Mouse (Mus musculus) gastrocnemius, postnatal 14 days (tissue): ENCODE data around the gene Il17d. TPM values are rescaled to one million over a fixed set of nuclear protein-coding genes. Genes with fewer than 3 reads are reported as not detected.

Experiments used
- DNase-seq: peaks from one replicate; pipeline ENCODE4 v3.0.0; 2021; ENCODE audit warnings: mixed read lengths
- intact Hi-C: fragments of 180-260 bp; cut with DNase I; formaldehyde crosslinking; loops from one replicate; pipeline ENCODE4 v1.15.1; 2025; ENCODE audit warnings: low total_unique reads
- total RNA-seq, 2 experiments: library from RNA; stranded (reverse); gene quantifications; 2 replicates each; pipeline ENCODE4 v1.2.3; 2021

Gene Il17d
- total RNA-seq, 2 experiments from 2014 or later, result 4.8 to 6.4 TPM

GRCm38 (mm10) chr14:57533214-57533613, 8.6 kb downstream of the Il17d start:
- intact Hi-C loops, result no loop called here
- peak; percentile 69 for DNase-seq

- intact Hi-C loops, result no loop called here
- no peak for DNase-seq
These were observed 9.3 kb downstream of the Il17d start for GRCm38 (mm10) chr14:57533841-57534240.

- DNase-seq, result no peak
- intact Hi-C loops, result no loop called here
These were observed 9.8 kb downstream of the Il17d start for GRCm38 (mm10) chr14:57534346-57534745.

- peak; percentile 82 for DNase-seq
These were observed 10.4 kb downstream of the Il17d start for GRCm38 (mm10) chr14:57534961-57535360.

GRCm38 (mm10) chr14:57535646-57536045, 11.1 kb downstream of the Il17d start:
- intact Hi-C loops, result loop anchor here (5.0 kb wide), 1 partner anchor 82 kb away; no protein-coding TSS in a partner anchor
- DNase-seq, result no peak

More at GRCm38 (mm10) chr14:57534961-57535360, 10.4 kb downstream of the Il17d start:
- intact Hi-C loops, result loop anchor here (5.0 kb wide), 1 partner anchor 82 kb away; no protein-coding TSS in a partner anchor

GRCm38 (mm10) chr14:57536820-57537219, 12.2 kb downstream of the Il17d start:
- intact Hi-C loops, result loop anchor here (5.0 kb wide), 1 partner anchor 80 kb away; no protein-coding TSS in a partner anchor

GRCm38 (mm10) chr14:57537261-57538015, 12.9 kb downstream of the Il17d start:
- intact Hi-C loops, result loop anchor here (5.0 kb wide), 1 partner anchor 80 kb away; no protein-coding TSS in a partner anchor
- peak; percentile 23 for DNase-seq

More at GRCm38 (mm10) chr14:57536820-57537219, 12.2 kb downstream of the Il17d start:
- DNase-seq, result no peak

- DNase-seq, result no peak
- intact Hi-C loops, result no loop called here
These were observed 16.1 kb downstream of the Il17d start for GRCm38 (mm10) chr14:57540683-57541082.

GRCm38 (mm10) chr14:57542231-57542630, 17.7 kb downstream of the Il17d start:
- no peak for DNase-seq
- intact Hi-C loops, result no loop called here

- no peak for DNase-seq
- intact Hi-C loops, result no loop called here
These were observed 19.0 kb downstream of the Il17d start for GRCm38 (mm10) chr14:57543420-57544039.

- intact Hi-C loops, result no loop called here
- DNase-seq, result no peak
These were observed 20.9 kb downstream of the Il17d start for GRCm38 (mm10) chr14:57545526-57545925.

GRCm38 (mm10) chr14:57546131-57546530, 21.6 kb downstream of the Il17d start:
- DNase-seq, result no peak
- intact Hi-C loops, result no loop called here

GRCm38 (mm10) chr14:57546557-57547021, 22.0 kb downstream of the Il17d start:
- DNase-seq, result no peak
- intact Hi-C loops, result no loop called here

GRCm38 (mm10) chr14:57547062-57547461, 22.5 kb downstream of the Il17d start:
- intact Hi-C loops, result no loop called here
- no peak for DNase-seq

GRCm38 (mm10) chr14:57552945-57553344, 28.4 kb downstream of the Il17d start:
- intact Hi-C loops, result no loop called here
- no peak for DNase-seq

GRCm38 (mm10) chr14:57554434-57554833, 29.9 kb downstream of the Il17d start:
- intact Hi-C loops, result no loop called here
- no peak for DNase-seq

GRCm38 (mm10) chr14:57555471-57556070, 31.0 kb downstream of the Il17d start:
- intact Hi-C loops, result no loop called here
- DNase-seq, result no peak

- DNase-seq, result no peak
These were observed 32.3 kb downstream of the Il17d start for GRCm38 (mm10) chr14:57556922-57557321.

GRCm38 (mm10) chr14:57565626-57566025, 41.0 kb downstream of the Il17d start:
- intact Hi-C loops, result no loop called here
- no peak for DNase-seq

More at GRCm38 (mm10) chr14:57556922-57557321, 32.3 kb downstream of the Il17d start:
- intact Hi-C loops, result no loop called here
